Mouse (Mus musculus) lung, embryonic 14.5 days (tissue): ENCODE data around the gene Rgs7. TPM values are rescaled to one million over a fixed set of nuclear protein-coding genes. Genes with fewer than 3 reads are reported as not detected.
A peak's percentile ranks its signal among the peaks of the same experiment; 100 is the strongest.

Experiments used
- ATAC-seq: fragments of 200-750 bp; cut with Nextera tagmentation; 2 replicates; pipeline ENCODE4 v1.8.0; 2017; ENCODE audit warnings: mild to moderate bottlenecking, moderate TSS enrichment, moderate library complexity; ENCODE audit not compliant: insufficient read depth
- DNase-seq: peaks from one replicate; pipeline ENCODE4 v3.0.0-alpha.2; 2015
- H3K27ac ChIP-seq: fragments of 300-500 bp; sonication (generic); 2 replicates; pipeline ENCODE4 v1.5.1; 2014; ENCODE audit warnings: low read depth, mild to moderate bottlenecking, moderate library complexity
- H3K27me3 ChIP-seq: fragments of 300-500 bp; sonication (generic); 2 replicates; pipeline ENCODE4 v1.6.1; 2014; ENCODE audit warnings: low read length, control low read depth; ENCODE audit not compliant: insufficient read depth
- H3K36me3 ChIP-seq: fragments of 300-500 bp; sonication (generic); 2 replicates; pipeline ENCODE4 v1.6.1; 2014; ENCODE audit warnings: control low read depth; ENCODE audit not compliant: insufficient read depth
- H3K4me1 ChIP-seq: fragments of 300-500 bp; sonication (generic); 2 replicates; pipeline ENCODE4 v1.6.1; 2014; ENCODE audit warnings: antibody characterized with exemption, control low read depth; ENCODE audit not compliant: insufficient read depth
- H3K4me2 ChIP-seq: fragments of 300-500 bp; sonication (generic); 2 replicates; pipeline ENCODE4 v1.6.1; 2014; ENCODE audit warnings: mild to moderate bottlenecking
- H3K4me3 ChIP-seq: fragments of 300-500 bp; sonication (generic); 2 replicates; pipeline ENCODE4 v1.5.1; 2014; ENCODE audit warnings: low read depth, low read length
- H3K9ac ChIP-seq: fragments of 300-500 bp; sonication (generic); 2 replicates; pipeline ENCODE4 v1.6.1; 2014
- H3K9me3 ChIP-seq: fragments of 300-500 bp; sonication (generic); 2 replicates; pipeline ENCODE4 v1.6.1; 2016; ENCODE audit warnings: low read depth, low read length, control low read depth
- CTCF ChIP-seq: IDR thresholded peaks from 2 replicates; pipeline ENCODE4 v1.5.1; 2016; ENCODE audit warnings: antibody characterized with exemption, low read depth
- WGBS: fragments of 180-500 bp; shearing (Covaris S2); extraction: QIAGEN DNeasy Blood & Tissue Kit; methylation state at CpG from one replicate; pipeline ENCODE4 v1.1.7; 2014; 5-methylcytosine and 5-hydroxymethylcytosine counted together
- polyA plus RNA-seq: library from polyadenylated mRNA; unstranded; fragments of >200 nt; fragmentation: Nextera tagmentation; extraction: Ambion mirVana; gene quantifications from 2 replicates; pipeline ENCODE4 v1.2.1, GENCODE M21; 2014

Gene Rgs7
- polyA plus RNA-seq, 1 experiment from 2014 or later = 0.08 TPM

- Histone ChIP-seq H3K9ac (no peak overlapping the region), H3K27me3 (no peaks in the 10 kb centered on the region), H3K4me3 (no peak overlapping the region), H3K9me3 (no peaks in the 10 kb centered on the region), H3K27ac (no peak overlapping the region), H3K4me2 (no peak overlapping the region), H3K4me1 (no peaks in the 10 kb centered on the region), H3K36me3 (no peaks in the 10 kb centered on the region)
- TF ChIP-seq CTCF = no peak
- 34% methylated on average over 1 of the region's 1 CpGs for WGBS
- DNase-seq = no peak
- ATAC-seq = no peak
Observed at GRCm38 (mm10) chr1:175259374-175259773, 232.9 kb downstream of the Rgs7 start.

DNA sequence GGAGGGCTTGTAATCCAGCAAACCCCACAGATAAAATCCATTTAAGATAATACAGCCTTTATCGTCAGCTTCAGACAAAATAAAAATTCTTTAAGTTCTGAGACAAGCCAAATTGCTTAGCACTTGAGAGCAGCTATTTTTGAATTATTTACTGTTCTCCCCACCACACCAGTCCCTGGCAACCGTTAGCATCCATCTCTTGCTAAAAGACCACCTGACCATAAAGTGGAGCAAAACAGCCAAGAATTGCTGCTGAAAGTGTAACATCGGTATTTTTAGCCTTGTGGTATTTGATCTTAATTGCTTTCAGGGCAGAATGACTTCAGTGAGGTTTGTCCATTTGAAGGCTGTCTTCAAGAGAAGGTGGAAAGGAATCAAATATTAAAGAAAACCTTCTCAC lies 237.1 kb downstream of the Rgs7 start:
- Histone ChIP-seq H3K4me2 (no peak overlapping the region), H3K9me3 (no peaks in the 10 kb centered on the region), H3K27ac (no peak overlapping the region), H3K36me3 (no peaks in the 10 kb centered on the region), H3K4me1 (no peaks in the 10 kb centered on the region), H3K9ac (no peak overlapping the region), H3K27me3 (no peaks in the 10 kb centered on the region), H3K4me3 (no peak overlapping the region)
- TF ChIP-seq CTCF = no peak
- 50% methylated on average over 3 of the region's 3 CpGs for WGBS
- ATAC-seq = peak; percentile 21; the same call in 1 of the 2 replicates
- DNase-seq = no peak

DNA sequence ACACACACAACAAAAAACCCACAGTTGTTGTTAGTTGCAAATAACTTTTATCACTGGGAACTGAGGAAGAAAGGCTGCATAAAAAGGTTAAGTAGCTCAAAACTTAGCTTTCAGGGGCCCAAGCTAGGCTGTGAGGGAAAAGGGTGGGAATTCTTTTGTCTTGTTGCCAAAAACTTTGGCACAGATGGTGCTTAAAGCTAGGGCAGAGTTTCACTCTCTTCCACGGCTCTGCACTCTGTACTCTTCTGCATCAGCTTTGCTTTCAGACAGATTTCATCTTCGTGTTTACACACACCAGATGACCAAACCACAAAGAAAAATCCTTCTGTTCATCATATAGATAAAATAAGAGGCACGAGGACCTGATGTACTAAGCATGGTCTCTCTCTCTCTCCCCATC lies 237.6 kb downstream of the Rgs7 start:
- Histone ChIP-seq H3K9ac (no peak overlapping the region), H3K27ac (no peak overlapping the region), H3K4me3 (no peak overlapping the region), H3K27me3 (no peaks in the 10 kb centered on the region), H3K36me3 (no peaks in the 10 kb centered on the region), H3K4me2 (no peak overlapping the region), H3K4me1 (no peaks in the 10 kb centered on the region), H3K9me3 (no peaks in the 10 kb centered on the region)
- TF ChIP-seq CTCF = no peak
- 29% methylated on average over 3 of the region's 3 CpGs for WGBS
- ATAC-seq = peak; percentile 63; the same call in 1 of the 2 replicates
- DNase-seq = peak; percentile 51

- Histone ChIP-seq H3K36me3 (no peaks in the 10 kb centered on the region), H3K9ac (no peak overlapping the region), H3K27me3 (no peaks in the 10 kb centered on the region), H3K4me2 (no peak overlapping the region), H3K27ac (no peak overlapping the region), H3K9me3 (no peaks in the 10 kb centered on the region), H3K4me3 (no peak overlapping the region), H3K4me1 (no peaks in the 10 kb centered on the region)
- 75% methylated on average over 5 of the region's 5 CpGs for WGBS
- DNase-seq (no peak), ATAC-seq (no peak)
- TF ChIP-seq CTCF = no peak
Observed at GRCm38 (mm10) chr1:175242135-175242534, 250.2 kb downstream of the Rgs7 start.

- no peak overlapping the region for H3K4me3 ChIP-seq
- 47% methylated on average over 2 of the region's 2 CpGs for WGBS
- TF ChIP-seq CTCF = no peak
- H3K9ac ChIP-seq = no peak overlapping the region
- no peak for ATAC-seq
- no peak overlapping the region for H3K27ac ChIP-seq
- no peaks in the 10 kb centered on the region for H3K36me3 ChIP-seq
- no peaks in the 10 kb centered on the region for H3K9me3 ChIP-seq
- H3K4me2 ChIP-seq = no peak overlapping the region
- DNase-seq = no peak
- H3K4me1 ChIP-seq = no peaks in the 10 kb centered on the region
- no peaks in the 10 kb centered on the region for H3K27me3 ChIP-seq
Observed at GRCm38 (mm10) chr1:175240137-175240536, 252.2 kb downstream of the Rgs7 start.

DNA sequence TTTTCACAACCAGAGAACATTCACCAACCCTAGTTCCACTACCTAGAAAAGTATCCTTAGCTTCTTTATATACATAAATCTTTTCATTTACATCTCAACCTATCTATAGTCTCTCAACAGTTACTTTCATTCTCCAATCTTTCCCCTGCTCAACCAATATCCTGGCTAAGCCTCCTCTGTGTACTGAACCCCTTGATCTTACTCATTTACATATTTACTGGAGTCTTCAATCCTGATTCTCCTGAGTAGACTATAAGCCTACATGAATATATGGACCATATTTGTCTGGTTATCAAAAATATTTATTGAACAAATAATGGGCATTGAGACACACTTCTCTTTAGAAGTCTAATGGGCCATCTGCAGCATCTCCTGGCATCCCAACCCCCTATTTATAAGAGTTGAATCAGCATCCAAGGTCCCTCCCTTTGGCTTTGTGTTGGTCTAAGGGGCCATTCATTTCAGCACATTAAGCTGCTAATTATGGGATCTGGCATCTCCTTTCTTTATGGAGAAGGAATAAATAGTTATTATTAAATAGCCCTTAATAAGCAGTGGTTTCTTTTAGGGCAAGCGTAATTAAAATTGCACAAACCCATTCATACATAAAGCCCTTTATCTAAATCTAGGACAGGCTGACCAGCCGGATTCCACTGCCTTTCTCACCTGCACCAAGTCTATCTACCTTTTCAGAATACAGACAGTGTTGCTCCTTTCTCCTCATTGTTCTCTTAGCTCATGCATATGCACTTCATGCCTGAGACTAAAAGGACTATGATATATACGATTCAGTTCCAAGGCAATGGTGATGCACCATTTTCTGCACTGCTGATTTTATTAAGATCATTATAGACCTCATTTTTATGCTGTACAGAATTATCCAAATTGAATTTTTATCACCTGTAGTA lies 270.5 kb downstream of the Rgs7 start:
- H3K9me3 ChIP-seq = no peaks in the 10 kb centered on the region
- no peak overlapping the region for H3K9ac ChIP-seq
- no peaks in the 10 kb centered on the region for H3K36me3 ChIP-seq
- H3K4me3 ChIP-seq = no peak overlapping the region
- DNase-seq (no peak), ATAC-seq (no peak)
- WGBS = 87% methylated on average over 3 of the region's 3 CpGs
- no peak overlapping the region for H3K27ac ChIP-seq
- H3K4me1 ChIP-seq = no peaks in the 10 kb centered on the region
- no peak overlapping the region for H3K4me2 ChIP-seq
- TF ChIP-seq CTCF = no peak
- H3K27me3 ChIP-seq = no peaks in the 10 kb centered on the region

DNA sequence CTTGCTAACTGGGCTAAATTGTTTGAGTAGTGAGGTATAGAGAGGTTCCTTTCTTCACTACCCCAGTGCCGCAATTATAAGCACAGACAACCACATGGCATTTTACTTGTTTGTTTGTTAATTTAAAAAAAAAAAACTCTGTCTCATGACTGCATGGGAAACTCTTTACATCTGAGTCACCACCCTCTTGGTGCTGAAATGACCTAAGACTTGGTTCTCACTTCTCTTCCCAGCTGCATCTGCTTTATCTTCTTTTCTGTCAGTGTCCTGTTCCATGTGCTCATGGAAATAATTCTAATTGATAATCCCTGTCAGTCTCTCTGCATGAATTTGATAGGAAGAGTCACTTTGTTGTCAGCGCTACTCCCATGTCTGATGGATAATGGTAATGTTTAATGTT lies 272.7 kb downstream of the Rgs7 start:
- Histone ChIP-seq H3K4me1 (no peaks in the 10 kb centered on the region), H3K27me3 (no peaks in the 10 kb centered on the region), H3K9ac (no peak overlapping the region), H3K4me3 (no peak overlapping the region), H3K36me3 (no peaks in the 10 kb centered on the region), H3K9me3 (no peaks in the 10 kb centered on the region), H3K4me2 (no peak overlapping the region), H3K27ac (no peak overlapping the region)
- no peak for DNase-seq
- no peak for TF ChIP-seq CTCF
- no peak for ATAC-seq
- WGBS = 62% methylated on average over 2 of the region's 2 CpGs
